Mouse (Mus musculus) telencephalon, adult 2 months (tissue): Measurements from ENCODE around the gene Grid2.

Experiments used
- DNase-seq: peaks from one replicate; pipeline ENCODE4 v3.0.0-alpha.2; 2011; ENCODE audit warnings: low read depth, low spot score

Gene Grid2

GRCm38 (mm10) chr6:64308631-64309030, 1053.0 kb downstream of the Grid2 start:
- no peak for DNase-seq

GRCm38 (mm10) chr6:64313132-64313531, 1057.5 kb downstream of the Grid2 start:
- no peak for DNase-seq

GRCm38 (mm10) chr6:64326936-64327335, 1071.3 kb downstream of the Grid2 start:
- no peak for DNase-seq

DNA sequence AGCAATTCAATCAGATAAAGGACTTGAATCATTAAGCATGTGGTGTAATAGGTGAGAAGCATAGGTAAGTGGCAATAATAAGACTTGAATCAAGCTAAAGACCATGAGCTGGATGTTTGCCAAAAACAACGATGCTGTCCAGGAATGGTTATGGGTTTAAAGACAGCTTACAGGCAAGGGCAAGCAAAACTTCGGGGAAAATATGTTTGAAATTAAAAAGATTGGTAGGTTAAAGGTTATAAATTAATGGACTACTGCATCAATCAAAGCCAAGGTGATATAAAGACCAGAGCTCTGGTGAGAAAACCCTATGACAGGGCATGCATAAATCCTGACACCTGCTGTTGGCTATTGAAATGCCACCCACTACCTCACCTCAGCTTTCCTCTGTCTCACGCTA, 1072.2 kb downstream of the Grid2 start:
- DNase-seq, result no peak

DNA sequence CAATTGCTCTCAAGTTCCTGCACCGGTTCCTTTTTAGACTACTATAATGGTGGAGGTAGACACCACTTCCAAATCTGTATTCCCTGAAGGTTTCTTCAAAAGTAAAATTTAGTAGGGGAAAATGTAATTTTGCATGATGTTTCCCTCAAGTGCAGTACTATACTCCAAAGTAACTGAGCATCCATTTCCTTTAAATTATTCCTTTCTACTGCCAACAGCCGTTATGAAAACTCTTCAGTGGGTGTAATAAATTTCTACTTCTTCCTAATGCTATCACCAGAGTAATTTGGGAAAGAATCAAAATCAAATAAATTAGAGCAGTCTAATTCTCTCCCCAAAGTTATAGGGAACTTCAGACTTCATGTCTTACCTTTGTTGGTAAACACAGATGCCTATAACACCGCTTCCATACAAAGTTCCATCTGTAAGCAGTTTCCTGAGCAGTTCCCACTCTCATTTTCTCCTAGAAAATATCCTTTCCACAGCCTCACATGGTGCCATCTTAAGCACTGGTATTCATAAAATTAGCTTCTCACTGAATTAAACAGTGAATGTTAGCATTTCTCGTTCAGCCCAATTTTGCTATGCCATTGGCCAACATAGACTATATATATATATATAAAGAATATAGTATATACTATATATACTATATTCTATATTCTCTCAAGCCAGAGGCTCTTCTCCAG, 1142.9 kb downstream of the Grid2 start:
- peak; percentile 28 for DNase-seq

- DNase-seq, result no peak
These were observed 1172.0 kb downstream of the Grid2 start for GRCm38 (mm10) chr6:64427658-64428057.

- DNase-seq, result no peak
These were observed 1173.2 kb downstream of the Grid2 start for GRCm38 (mm10) chr6:64428898-64429297.

DNA sequence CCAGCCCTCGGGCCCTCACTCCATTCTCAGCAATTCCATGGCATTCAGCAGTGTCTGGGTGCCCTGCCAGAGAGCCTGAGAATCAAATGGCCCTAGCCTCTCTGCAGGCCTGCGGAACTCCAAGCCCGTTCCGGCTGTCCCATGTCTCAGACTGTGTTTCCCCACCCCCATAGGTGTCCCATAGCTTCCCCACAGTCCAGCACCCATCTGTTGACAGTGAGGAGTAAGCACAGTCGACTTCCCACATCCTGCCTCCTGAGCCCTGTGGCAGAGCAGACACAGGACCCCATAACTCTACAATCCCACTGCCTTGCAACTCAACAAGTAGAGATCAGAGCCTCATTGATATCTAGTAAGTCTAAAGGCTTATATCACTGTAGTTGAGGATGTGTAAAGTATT, 1192.5 kb downstream of the Grid2 start:
- DNase-seq, result no peak

DNA sequence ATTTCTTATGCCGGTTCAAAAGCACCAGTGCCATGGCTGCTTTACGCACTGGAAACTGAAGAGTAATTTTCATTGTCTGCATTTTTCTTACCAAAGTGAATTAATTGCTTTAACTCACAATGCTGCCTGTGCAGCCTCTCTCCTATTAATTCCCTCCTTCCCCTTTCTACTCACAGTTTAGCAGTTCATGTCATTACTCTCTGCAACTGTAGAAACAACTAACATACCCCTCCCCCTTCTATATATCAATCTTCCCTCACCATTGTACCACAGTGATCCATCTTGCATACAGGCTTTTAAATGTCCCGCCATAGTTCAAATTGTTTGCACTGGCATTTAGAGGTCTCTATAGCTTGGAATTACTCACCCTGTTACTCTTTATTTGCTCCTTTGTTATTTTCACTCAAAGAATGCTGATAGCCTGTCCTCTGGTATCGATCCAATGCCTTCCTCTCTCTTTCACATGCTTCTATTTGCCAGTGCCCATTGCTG, 1193.2 kb downstream of the Grid2 start:
- DNase-seq, result no peak

DNA sequence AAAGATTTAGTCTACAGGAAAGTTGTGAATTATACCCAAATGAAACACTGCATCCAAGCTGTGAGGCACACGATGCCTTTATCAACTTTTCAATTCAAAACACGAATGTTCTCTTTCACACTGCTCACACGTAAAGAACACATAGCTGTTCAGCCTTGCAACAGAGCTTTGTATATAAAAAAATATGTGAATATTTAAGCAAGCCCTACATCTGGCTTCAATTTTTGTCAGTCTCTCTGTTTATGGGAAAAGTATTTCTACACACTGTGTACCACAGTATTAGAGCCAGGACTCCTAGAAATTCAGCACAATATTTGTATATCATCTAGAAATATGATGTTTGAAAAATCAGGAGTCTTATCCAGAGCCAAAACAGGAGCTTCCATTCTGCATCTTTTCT, 1195.1 kb downstream of the Grid2 start:
- no peak for DNase-seq

DNA sequence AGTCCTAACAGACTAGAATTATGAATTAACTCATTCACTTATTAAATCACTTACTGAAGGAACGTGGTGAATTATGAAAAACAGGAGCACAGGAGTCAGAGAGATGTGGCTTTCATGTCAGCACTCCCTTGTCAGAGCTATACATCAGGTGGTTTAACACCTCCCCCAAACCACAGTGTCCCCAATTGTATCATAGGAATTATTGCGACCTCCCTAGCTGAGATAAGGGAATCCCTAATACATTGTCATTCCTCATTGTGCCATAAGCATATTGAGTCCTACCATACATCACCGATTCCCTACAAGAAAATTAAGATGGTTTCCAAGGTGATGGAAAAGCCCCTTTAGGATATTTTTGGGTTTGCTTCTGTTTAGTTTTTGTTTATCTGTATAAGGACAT, 1224.2 kb downstream of the Grid2 start:
- DNase-seq, result no peak

GRCm38 (mm10) chr6:64480592-64480991, 1224.9 kb downstream of the Grid2 start:
- DNase-seq, result no peak

DNA sequence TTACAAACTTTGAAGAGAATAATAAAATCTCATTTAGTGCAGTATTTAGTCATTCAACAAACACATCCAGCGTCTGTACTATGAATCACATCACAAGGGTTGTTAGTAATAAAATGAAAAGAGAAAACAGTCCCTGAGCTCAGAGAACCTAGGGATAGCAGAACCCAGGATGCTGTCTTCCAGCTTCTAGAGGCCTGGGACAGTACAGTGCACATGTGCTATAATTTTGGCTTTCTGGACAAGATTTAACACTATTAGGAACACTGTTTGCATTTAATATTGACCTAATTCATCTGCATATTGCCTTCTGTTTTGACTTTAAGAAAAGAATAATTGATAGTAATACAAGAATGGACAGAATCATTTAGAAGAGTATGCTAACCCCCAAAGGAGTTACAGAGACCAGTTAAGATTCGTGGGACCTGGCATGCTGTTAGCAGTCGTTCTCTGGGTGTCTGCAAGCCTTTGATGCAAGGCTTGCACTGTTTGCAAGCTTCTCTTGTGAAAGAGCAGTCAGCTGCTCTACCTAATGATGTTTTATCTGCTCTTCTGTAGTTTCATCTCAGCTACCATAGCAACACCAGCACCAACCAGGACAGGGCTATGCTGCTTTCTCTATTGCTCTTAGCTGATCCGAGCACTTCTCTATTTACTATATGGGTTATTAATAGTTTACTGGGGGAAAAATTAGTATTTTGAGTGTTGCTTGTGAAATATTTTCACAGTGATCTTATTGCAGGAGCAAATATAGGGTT, 1234.8 kb downstream of the Grid2 start:
- peak; percentile 23 for DNase-seq

DNA sequence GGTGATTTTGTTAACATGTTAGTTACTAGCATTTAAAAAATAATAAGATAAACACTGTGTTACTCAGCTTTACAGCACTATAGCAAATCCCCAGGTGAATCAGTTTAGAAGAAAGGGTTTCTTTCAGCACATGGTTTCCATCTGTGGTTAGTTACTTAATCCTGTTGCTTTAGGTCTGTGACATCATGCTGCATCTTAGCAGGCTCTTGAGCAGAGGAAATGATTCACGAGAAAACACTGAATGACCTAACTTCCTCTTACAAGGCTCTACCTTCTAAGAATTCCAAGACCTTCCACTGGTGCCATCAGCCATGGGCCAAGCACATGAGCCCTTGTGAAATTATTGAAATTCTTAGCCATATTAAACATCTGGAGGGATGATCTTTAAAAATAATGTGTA, 1248.7 kb downstream of the Grid2 start:
- DNase-seq, result no peak

DNA sequence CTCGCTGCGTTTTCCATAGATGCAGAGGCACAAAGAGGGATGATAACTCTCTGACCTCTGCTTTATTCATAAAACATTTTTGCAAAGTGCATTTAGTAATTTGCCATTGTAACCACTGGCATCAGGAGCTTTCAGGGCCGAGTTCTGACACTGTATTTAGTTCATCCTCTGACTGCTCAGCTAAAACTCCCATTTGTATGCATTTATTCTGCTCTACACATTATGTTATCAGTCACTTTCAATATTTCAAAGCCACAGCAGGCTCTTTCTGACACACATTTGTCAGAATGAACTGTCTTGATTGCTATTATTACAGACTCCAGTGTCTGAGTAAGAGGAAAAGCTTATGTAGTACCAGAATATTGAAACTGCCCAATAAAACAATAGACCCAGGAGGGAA, 1286.5 kb downstream of the Grid2 start:
- DNase-seq, result no peak

- DNase-seq, result no peak
These were observed 1298.0 kb downstream of the Grid2 start for GRCm38 (mm10) chr6:64553645-64554044.

- DNase-seq, result no peak
These were observed 1299.5 kb downstream of the Grid2 start for GRCm38 (mm10) chr6:64555220-64555619.

DNA sequence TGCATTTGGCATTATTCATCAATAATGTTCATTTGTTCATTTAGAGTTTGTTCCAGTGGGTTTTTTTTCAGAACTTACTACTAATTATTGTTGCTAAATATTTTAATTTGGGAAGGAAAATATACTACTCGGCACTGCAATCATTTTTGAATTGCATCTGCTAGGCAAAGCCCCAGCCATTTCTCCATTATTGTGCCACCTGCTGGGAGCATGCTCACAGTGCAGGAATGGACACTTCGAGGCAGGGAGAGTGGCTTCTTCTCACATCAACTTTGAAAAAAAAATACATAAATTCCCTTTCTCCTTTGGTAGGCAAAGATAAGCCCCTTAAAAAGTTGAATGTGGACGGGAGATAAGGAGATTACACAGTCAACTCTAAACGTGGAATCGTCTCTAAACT, 1312.9 kb downstream of the Grid2 start:
- no peak for DNase-seq

DNA sequence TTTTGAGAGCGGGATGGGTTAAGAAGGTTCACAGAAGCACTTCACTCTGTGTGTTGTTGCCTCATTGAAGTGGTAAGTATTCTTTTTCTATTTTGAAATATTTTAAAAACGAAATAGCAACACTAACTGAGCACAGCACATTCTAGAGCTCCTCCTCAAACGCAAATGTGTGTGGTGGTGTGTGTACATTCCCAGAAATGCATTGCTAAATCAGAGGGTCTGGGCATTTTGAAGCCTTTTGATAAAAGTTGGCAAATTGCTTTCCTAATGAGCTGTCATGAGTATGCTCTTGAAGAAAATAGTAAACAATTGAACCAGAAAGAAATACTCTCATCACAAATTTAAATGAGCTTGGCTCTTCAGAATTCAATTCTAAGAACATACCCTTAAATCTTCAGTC, 1325.7 kb downstream of the Grid2 start:
- DNase-seq, result no peak

DNA sequence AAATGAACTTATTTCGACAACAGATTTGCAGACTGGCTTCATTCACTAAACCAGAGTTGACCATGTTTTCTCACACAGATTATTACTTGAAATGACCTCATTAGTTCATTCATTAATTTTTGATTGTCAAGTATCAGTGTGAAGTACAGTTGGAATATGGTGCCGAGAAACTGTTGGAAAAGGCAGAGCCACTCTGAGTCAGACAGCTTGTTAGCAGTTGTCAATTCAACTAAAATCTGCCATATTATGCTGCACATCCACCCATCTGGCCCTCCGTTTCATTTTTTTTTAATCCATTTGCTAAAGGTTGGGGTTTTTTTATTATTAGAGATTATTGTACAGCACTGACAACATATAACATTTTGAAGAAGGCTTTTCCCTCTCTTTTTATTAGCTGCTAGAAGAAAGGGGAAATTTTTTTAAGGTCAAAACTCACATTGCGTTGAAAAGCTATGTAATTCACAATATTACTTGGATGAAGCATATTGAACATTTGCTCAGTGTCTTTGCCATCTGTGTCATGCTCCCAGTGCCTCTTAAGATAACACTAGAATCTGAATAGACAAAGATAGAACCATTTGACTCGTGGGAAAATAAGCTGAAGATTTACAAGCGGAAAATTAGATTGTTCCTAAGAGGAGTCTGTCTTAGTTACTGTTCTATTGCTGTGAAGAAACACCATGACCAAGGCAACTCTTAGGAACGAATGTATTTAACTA, 1333.0 kb downstream of the Grid2 start:
- DNase-seq, result peak; percentile 5

DNA sequence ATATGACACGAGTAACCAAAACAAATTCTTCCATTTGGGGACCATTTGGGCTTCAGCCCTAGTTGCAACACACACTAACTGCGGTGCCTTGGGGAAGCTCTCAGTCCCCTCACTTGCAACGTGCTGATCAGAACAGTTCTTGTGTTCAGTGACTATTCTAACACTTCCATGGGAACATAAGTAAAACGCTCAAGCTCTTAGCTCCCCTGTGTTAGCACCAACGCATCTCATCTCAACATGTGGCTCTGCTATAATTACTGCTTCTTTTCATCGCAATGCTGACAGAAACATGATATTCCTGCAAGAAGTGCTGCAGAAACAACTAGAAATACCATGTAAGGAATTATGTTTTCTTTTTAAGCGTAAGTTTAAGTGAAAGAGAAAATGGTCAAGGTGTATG, 1340.6 kb downstream of the Grid2 start:
- peak; percentile 38 for DNase-seq

- peak; percentile 35 for DNase-seq
These were observed 1341.2 kb downstream of the Grid2 start for GRCm38 (mm10) chr6:64596835-64597234.
